Mouse (Mus musculus) brown adipose tissue, adult 24 weeks (tissue): ENCODE results near the gene Col6a4. TPM values are rescaled to one million over a fixed set of nuclear protein-coding genes. Genes with fewer than 3 reads are reported as not detected.

Experiments
- H3K27ac ChIP-seq: fragments of 200-500 bp; replicated peaks from 2 replicates; pipeline ENCODE4 v1.5.1; 2012; ENCODE audit warnings: low read depth, mild to moderate bottlenecking, low read length
- H3K4me1 ChIP-seq: fragments of 200-500 bp; 2 replicates; pipeline ENCODE4 v1.6.1; 2012; ENCODE audit warnings: low read length, mixed read lengths; ENCODE audit not compliant: control insufficient read depth, insufficient read depth, insufficient read length
- H3K4me3 ChIP-seq: fragments of 200-500 bp; 2 replicates; pipeline ENCODE4 v1.5.1; 2012; ENCODE audit warnings: low read depth, mild to moderate bottlenecking, low read length, moderate library complexity; ENCODE audit not compliant: insufficient read depth
- polyA plus RNA-seq: library from polyadenylated mRNA; stranded (reverse); fragments of >200 nt; gene quantifications from 2 replicates; pipeline ENCODE4 v1.2.4, GENCODE M21; 2012; ENCODE audit not compliant: missing spikeins, insufficient read depth, insufficient read length

Col6a4 gene
- polyA plus RNA-seq, 1 experiment: not detected

DNA sequence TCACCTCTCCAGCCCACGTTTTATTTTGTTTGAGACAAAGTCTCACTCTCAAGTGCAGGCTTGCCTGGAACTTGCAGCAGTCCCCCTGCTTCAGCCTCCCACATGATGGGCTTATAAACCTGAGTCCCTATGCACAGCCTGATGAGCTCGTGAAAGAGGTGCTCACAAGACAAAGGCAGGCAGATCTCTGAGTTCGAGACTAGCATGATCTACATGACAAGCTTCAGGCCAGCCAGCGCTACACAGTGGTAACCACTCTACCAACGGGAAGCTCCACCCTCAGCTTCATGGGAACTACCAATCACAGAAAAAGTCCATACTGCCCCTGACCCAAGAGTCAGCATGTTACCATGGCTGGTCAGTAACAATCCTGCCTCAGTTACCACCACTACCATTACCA lies 4.6 kb upstream of the Col6a4 start:
- H3K4me1 ChIP-seq: no peaks in the 10 kb centered on the region
- no peak overlapping the region for H3K27ac ChIP-seq
- no peak overlapping the region for H3K4me3 ChIP-seq

DNA sequence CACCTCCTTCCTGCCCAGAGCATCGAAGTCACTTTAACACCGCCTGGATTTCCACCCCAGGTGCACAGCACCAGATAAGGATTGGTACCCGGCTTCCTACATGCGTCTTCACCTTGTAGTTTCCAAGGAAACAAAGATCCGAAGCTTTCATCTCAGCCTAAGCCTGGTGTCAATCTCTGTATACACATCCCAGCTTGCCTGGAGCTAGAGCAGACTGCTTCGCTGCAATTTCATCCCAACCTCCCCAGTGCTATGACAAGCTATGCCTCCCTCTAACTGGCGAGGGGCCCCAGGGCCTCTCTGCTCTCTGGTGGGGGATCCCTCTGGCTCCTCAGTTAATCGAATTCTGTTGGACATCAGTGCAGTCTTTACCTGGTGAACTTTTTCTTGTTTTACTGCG lies 3.7 kb upstream of the Col6a4 start:
- Histone ChIP-seq H3K27ac (no peak overlapping the region), H3K4me1 (no peaks in the 10 kb centered on the region), H3K4me3 (no peak overlapping the region)

DNA sequence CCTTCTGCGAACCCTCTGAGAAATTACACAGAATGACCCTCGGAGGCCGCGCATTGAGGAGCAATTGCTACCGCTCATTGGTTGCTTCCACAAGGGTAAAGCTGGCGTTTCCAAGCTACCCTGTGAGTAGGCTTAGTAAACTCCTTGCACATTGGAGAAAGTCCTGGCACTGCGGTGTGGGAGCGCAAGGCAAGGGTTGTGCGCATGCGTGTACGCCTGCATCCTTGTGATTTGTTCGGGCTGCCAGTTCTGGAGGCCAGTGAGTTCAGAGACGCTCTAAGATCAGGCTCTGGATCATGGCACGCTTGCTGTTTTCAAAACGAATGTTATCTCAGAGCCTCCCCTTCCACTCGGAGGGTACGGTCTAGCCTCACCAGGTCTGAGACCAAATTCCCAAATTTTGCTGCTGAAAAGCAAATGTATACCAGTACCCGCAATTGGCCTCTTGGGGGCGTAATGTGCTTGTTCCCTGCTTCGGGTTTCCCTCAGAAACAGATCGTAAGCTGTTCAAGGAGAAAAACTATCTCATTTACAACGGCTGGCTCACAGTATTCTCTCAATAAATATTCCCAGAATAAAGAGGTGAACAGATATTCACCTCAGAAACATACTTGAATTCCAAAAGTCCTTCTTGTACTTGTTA lies 2.9 kb upstream of the Col6a4 start:
- Histone ChIP-seq H3K4me3 (no peak overlapping the region), H3K27ac (no peak overlapping the region), H3K4me1 (no peaks in the 10 kb centered on the region)

DNA sequence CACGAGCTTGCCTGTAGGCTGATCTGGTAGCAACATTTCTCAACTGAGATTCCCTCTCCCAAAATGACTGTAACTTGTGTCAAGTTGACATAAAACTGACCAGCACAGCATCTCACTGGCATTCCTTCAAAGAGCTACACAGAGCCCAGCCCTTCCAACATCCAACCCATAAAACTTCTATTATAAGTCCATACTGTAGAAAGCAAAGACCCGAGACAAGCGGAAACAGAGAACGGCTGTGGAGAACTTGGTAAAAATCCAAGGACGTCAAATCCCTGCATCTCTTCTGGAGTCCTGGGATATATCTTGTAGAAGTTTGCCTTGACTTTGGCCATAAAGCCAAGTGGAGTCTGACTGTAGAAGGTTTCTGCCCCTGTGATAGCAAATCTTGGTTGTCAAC lies 15.1 kb downstream of the Col6a4 start:
- no peak overlapping the region for H3K4me3 ChIP-seq
- no peak overlapping the region for H3K27ac ChIP-seq
- no peaks in the 10 kb centered on the region for H3K4me1 ChIP-seq

DNA sequence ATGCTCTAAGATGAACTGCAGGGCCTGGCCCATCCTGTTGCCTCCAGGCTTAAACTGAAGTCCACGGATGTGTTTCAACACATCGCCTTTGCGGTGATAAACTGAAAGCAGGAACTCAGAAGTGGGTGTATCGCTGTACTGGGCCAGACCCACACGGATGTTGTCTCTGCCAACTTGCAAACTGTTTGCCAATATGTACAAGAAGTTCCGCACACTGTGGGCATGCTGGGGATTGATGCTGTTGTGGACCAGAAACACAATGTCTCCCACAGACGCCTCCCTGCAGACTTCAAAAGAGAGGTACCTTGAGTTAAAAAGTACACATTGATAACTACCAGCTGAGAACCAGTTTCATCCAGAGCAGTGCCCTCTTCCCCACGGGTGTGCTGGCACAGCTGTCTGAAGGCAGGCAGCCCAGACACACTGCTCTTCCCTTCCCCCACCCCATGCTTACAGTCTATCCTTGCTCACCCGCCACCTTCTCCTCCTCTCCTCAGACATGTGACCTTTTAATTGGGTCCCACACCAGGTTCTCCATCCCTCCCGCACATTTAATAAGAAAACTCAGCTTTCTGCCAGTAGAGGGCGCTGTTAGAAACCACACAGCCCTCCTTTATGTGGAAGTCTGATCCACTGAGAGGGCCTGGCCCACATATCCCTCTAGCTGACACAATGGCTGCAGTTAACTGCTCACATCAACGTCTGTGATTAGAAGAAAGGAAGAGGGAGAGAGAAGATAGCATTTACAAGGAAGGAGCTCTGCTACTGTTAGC lies 16.1 kb downstream of the Col6a4 start:
- no peak overlapping the region for H3K27ac ChIP-seq
- H3K4me3 ChIP-seq: no peak overlapping the region
- no peaks in the 10 kb centered on the region for H3K4me1 ChIP-seq

DNA sequence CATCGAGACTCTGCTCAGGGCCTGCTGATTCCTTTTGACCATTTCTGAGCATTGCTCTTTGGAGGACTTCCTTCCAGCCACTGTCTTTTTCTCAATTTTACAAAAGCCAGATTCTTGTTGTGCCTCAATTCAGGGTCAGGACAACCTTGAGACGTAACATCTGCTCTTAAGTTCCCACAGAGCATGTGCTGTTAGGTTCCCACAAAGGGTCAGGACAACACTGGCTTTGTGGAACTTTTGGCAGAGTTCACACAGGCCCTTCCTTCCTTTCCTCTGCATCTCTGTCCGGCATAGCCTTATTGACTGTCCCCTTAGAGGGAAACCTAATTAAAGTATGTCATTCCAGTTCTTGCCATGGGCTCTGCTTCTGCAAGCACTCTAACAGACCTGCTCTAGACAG lies 18.6 kb downstream of the Col6a4 start:
- Histone ChIP-seq H3K27ac (no peak overlapping the region), H3K4me3 (no peak overlapping the region), H3K4me1 (no peaks in the 10 kb centered on the region)

DNA sequence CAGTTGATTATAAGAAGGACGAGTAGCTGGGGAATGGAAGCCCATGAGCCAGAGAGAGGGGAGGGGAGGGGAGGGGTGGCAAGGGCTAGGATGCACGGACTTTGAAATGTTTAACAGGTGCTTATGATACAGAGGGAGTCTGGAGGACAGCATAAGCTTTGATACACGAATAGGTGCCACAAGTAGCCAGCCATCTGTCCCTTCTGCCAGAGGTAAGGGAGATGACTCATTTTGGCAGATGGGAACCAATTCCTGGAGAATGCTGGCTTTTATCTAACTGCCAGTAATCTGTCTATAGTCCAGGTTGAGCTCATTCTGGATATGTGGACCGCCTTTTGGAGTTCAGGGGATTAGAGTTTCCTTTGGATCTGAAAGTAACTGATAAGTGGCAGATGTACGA lies 20.3 kb downstream of the Col6a4 start:
- Histone ChIP-seq H3K27ac (no peak overlapping the region), H3K4me3 (no peak overlapping the region), H3K4me1 (no peaks in the 10 kb centered on the region)

DNA sequence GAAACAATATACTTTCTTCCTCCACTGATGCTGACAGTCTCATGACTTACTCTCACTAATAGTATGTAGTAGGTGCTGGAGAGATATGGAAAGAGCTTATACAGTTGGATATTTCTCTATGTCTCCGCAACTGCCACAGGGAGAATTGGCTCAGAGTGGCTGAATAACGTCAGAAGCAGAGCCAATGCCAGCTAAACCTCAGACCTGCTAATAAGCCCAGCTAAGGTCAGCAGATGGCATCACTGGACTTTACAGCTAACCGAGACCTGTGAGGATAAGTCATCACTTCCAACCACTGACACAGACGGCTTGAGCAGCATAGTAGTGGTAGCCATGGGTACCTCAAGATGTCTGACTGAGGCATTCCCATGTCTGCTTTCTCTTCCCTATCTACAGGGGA lies 22.6 kb downstream of the Col6a4 start:
- Histone ChIP-seq H3K27ac (no peak overlapping the region), H3K4me1 (no peaks in the 10 kb centered on the region), H3K4me3 (no peak overlapping the region)

DNA sequence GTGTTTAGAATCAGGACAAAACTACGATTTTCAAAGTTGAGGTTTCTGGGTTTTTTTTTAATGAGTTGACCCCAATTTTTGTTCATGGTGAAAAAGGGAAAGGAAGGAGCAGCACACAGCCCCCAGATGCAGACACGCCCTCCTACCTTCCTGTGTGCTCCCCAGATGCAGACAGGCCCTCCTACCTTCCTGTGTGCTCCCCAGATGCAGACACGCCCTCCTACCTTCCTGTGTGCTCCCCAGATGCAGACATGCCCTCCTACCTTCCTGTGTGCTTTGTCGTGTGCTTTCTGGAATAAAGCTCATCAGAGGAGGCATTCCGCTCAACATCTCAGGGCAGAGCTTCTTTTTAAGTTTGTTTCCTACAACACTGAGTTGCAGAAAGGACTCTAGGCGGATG lies 24.9 kb downstream of the Col6a4 start:
- no peaks in the 10 kb centered on the region for H3K4me1 ChIP-seq
- no peak overlapping the region for H3K4me3 ChIP-seq
- H3K27ac ChIP-seq: no peak overlapping the region

DNA sequence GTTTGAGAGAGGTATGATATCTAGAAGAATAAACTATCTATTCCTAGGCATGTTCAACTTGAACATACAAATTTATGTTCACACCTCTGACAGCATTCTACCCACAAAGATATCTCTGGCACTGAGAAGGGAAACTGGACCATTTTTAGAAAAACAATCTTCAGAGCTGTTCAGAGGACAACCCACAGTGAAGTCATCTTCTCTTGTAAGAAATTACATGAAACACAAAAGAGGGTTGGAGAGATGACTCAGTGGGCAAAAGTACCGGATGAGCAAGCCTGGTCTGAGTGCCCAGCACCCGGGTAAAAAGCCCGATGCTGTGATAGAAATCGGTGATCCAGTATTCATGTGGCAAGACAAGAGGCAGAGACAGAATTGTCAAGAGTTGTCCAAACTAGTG lies 43.1 kb downstream of the Col6a4 start:
- Histone ChIP-seq H3K4me1 (no peaks in the 10 kb centered on the region), H3K27ac (no peak overlapping the region), H3K4me3 (no peak overlapping the region)

DNA sequence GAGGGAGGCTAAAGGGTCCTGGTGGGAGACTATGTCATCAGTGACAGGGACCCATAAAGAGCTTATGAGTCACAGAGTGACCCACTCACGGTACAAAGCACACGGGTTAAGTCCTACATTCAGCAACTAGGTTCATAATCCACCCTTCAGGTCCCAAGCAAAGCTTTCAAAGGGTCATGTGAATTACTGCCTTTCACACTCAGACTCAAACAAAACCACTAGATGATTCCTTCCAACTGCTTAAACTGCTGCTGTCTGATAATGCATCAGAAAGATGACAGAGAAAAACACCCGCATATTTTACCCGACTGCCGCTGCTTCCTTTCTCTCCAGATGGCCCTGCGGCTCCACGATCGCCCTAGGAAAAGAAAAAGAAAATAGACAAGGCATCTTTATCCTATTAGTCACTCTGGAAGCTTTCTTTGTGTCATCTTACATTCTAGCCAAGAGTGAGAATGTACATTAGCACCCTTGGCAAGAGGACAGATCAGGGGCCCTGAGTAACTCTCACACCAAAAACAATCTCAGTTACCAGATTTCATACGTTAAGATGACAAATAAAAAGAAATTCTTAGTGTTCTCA lies 52.6 kb downstream of the Col6a4 start:
- H3K4me3 ChIP-seq: no peak overlapping the region
- H3K27ac ChIP-seq: no peak overlapping the region
- H3K4me1 ChIP-seq: no peaks in the 10 kb centered on the region

DNA sequence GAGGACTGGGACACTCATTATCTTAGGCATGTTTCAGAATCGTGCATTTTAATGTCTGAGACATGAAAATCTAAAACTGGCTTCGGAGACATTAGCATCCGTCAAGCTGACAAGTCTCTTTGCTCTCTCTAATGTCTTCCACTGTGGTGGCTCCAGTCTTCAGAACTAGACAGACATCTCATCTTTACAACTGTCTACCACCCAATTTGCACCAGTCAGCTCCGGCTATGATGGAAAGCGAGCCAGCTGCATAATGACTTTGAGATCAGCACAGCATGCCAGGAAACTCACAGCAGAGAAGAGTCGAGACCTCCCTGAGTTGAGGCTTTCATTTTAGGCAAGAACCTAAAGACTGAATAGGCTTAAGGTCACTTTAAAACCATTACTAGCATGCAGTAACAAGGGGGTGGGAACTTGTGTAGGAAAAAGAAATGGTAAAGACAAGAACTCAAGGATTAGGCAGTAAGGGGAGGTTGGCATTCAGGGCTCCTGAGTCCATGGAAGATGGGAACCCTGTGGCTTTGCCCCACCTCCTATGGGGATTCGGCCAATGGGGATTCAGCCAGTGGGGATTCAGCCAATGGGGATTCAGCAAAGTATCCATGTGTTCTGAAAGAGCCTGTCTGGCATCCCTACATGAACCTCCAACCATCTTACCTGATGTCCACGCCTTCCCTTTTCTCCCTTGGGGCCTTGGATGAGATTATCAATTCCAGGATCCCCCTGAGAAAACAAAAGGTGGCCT lies 56.5 kb downstream of the Col6a4 start:
- Histone ChIP-seq H3K4me1 (no peaks in the 10 kb centered on the region), H3K4me3 (no peak overlapping the region), H3K27ac (no peak overlapping the region)

DNA sequence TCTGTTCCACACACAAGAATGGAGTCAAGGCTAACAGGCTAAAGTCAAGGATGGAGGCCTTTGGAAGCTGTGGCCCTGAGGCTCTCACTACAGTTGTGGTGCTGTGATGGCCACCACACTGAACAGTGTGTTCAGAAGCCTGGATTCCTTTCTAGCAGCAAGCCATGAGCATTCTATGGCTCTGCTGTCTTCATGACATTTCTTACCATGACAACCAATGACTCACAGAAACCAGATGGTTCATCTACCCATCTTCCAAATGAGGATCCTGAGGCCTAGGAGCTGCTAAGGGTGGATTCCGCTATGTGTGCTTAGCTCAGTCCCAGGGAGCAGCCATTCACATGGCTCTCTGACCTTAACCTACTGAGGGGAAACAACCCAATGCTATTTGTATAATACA lies 57.3 kb downstream of the Col6a4 start:
- H3K4me1 ChIP-seq: no peaks in the 10 kb centered on the region
- H3K27ac ChIP-seq: no peak overlapping the region
- no peak overlapping the region for H3K4me3 ChIP-seq

DNA sequence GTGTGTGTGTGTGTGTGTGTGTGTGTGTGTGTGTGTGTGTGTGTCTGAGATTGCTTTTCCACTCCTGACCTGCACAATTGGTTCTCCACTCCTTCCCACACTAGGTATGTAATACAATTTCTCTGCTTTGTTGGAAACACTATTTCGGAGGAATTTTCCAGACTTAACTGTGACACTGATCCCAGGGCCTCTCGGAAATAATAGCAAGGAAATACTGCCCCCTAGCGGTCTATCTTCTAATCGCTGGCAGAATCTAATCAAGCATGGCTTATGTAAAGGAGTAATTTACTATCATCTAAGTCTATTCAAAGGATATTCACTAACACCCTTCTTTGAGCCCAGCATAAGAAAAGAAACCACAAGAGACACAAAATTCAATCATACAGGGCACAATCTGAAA lies 57.7 kb downstream of the Col6a4 start:
- no peak overlapping the region for H3K27ac ChIP-seq
- no peak overlapping the region for H3K4me3 ChIP-seq
- H3K4me1 ChIP-seq: no peaks in the 10 kb centered on the region

DNA sequence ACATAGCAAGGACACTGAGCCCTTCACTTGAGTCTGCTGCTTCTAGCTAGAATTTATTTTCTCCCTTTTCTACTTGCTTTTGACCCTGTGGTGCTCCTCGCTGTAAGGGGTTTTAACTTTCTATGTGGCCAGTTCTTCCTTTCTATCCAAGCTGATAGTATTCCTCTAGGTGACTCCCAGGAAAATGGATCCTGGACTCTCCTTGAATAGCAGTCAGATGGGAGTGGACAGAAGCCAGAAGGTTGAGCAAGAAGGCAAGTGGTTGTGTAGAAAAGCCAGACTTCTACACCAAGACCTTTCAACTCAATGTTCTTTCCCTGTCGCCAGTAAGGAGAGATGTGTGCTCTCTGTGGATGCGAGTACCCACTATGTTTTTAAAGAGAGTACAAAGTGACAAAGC lies 80.9 kb downstream of the Col6a4 start:
- Histone ChIP-seq H3K4me3 (no peak overlapping the region), H3K27ac (no peak overlapping the region), H3K4me1 (no peaks in the 10 kb centered on the region)
